Mouse (Mus musculus) G1E (cell line): ENCODE results near the gene Grifin. TPM values are rescaled to one million over a fixed set of nuclear protein-coding genes. Genes with fewer than 3 reads are reported as not detected.

Experiments
- ATAC-seq: 2 replicates; pipeline ENCODE4 v1.8.0; 2016; ENCODE audit warnings: mild to moderate bottlenecking; ENCODE audit not compliant: insufficient number of reproducible peaks, poor library complexity, low FRiP score, severe bottlenecking; ENCODE audit errors: extremely low read depth
- DNase-seq: peaks from one replicate; pipeline ENCODE4 v3.0.0; 2012; ENCODE audit warnings: low spot score
- H3K27me3 ChIP-seq: 2 replicates; pipeline ENCODE4 v1.6.1; 2012; ENCODE audit warnings: mild to moderate bottlenecking, low read length, inconsistent platforms; ENCODE audit not compliant: insufficient read depth
- H3K36me3 ChIP-seq: replicated peaks from 2 replicates; pipeline ENCODE3; 2012; ENCODE audit warnings: mild to moderate bottlenecking, inconsistent platforms
- H3K4me1 ChIP-seq: 2 replicates; pipeline ENCODE4 v1.6.1; 2012; ENCODE audit warnings: low read depth, low read length, inconsistent platforms, mixed read lengths; ENCODE audit not compliant: insufficient read depth
- H3K4me3 ChIP-seq: 2 replicates; pipeline ENCODE4 v1.5.1; 2012; ENCODE audit warnings: low read depth, mild to moderate bottlenecking, inconsistent platforms, low read length, moderate library complexity, mixed read lengths
- H3K9me3 ChIP-seq: replicated peaks from 2 replicates; pipeline ENCODE4 v1.6.1; 2012; ENCODE audit warnings: inconsistent platforms
- CTCF ChIP-seq: IDR thresholded peaks from 2 replicates; pipeline ENCODE4 v1.5.1; 2012; ENCODE audit warnings: low read depth, low read length, inconsistent platforms, mixed read lengths
- GATA1 ChIP-seq: IDR thresholded peaks from 2 replicates; pipeline ENCODE4 v1.6.1; 2012; ENCODE audit warnings: borderline replicate concordance, low read length, inconsistent platforms, mixed read lengths
- GATA2 ChIP-seq: IDR thresholded peaks from 2 replicates; pipeline ENCODE4 v1.6.1; 2012; ENCODE audit warnings: low read depth, low read length, inconsistent platforms, borderline replicate concordance
- POLR2AphosphoS5 ChIP-seq: IDR thresholded peaks from 2 replicates; pipeline ENCODE4 v1.6.1; 2012; ENCODE audit warnings: low read depth, low read length, inconsistent platforms; ENCODE audit not compliant: insufficient replicate concordance
- TAL1 ChIP-seq: conservative IDR thresholded peaks from 2 replicates; pipeline ENCODE4 v1.6.1; 2012; ENCODE audit warnings: low read depth, low read length, inconsistent platforms, mixed read lengths
- polyA plus RNA-seq: library from polyadenylated mRNA; stranded (reverse); fragments of >175 nt; gene quantifications from 2 replicates; pipeline ENCODE4 v1.2.3, GENCODE M21; 2012
- total RNA-seq, 2 experiments: library from RNA; stranded (forward) in 1 of 2; stranded (reverse) in 1 of 2; fragments of 200-1000 nt in 1 of 2; fragments of >200 nt in 1 of 2; fragmentation: Nextera tagmentation in 1 of 2; gene quantifications; 2 replicates each; pipeline ENCODE4 v1.2.3; 2014 to 2017

Grifin gene
- total RNA-seq (2014; fragmentation: Nextera tagmentation) (not detected in 2 replicates), total RNA-seq (2017) (not detected in 2 replicates), polyA plus RNA-seq (not detected in 2 replicates)

GRCm38 (mm10) chr5:140564896-140565295 lies at the start of gene Grifin:
Gene Grifin (minus strand): TSS chr5:140565071.
- peaks cover 33% of the 10 kb centered on the region for H3K27me3 ChIP-seq
- TF ChIP-seq TAL1 (no peak), GATA1 (no peak), POLR2AphosphoS5 (no peak), CTCF (no peak), GATA2 (no peak)
- peaks cover 6% of the 10 kb centered on the region; the same call in 1 of the 2 replicates for H3K4me1 ChIP-seq
- H3K9me3 ChIP-seq = no peaks in the 10 kb centered on the region
- DNase-seq (no peak), ATAC-seq (peak; percentile 37; the same call in 1 of the 2 replicates)
- no peak within 1 kb of the TSS for H3K4me3 ChIP-seq
- H3K36me3 ChIP-seq = no peaks in the 10 kb centered on the region

- H3K4me1 ChIP-seq = peaks cover 88% of the 10 kb centered on the region
- no peak overlapping the region; the same call in 1 of the 2 replicates for H3K4me3 ChIP-seq
- no peak for DNase-seq
- peaks cover 25% of the 10 kb centered on the region for H3K27me3 ChIP-seq
- no peak for TF ChIP-seq POLR2AphosphoS5
- no peak for TF ChIP-seq GATA2
- no peak for TF ChIP-seq GATA1
- no peak for TF ChIP-seq CTCF
- TF ChIP-seq TAL1 = no peak
- no peaks in the 10 kb centered on the region for H3K9me3 ChIP-seq
- H3K36me3 ChIP-seq = peaks cover 44% of the 10 kb centered on the region
- no peak for ATAC-seq
Observed at GRCm38 (mm10) chr5:140614141-140614540, 49.3 kb upstream of the Grifin start.

- peaks cover 92% of the 10 kb centered on the region for H3K4me1 ChIP-seq
- peaks cover 7% of the 10 kb centered on the region for H3K9me3 ChIP-seq
- no peak for ATAC-seq
- peaks cover 44% of the 10 kb centered on the region for H3K36me3 ChIP-seq
- peak overlapping the region; percentile 13; the same call in 1 of the 2 replicates for H3K4me3 ChIP-seq
- no peak for TF ChIP-seq POLR2AphosphoS5
- TF ChIP-seq CTCF = no peak
- TF ChIP-seq GATA2 = no peak
- no peak for TF ChIP-seq TAL1
- TF ChIP-seq GATA1 = no peak
- peaks cover 39% of the 10 kb centered on the region for H3K27me3 ChIP-seq
- no peak for DNase-seq
Observed at GRCm38 (mm10) chr5:140612191-140612590, 47.3 kb upstream of the Grifin start.

GRCm38 (mm10) chr5:140611611-140612185 lies 46.8 kb upstream of the Grifin start:
- H3K4me3 ChIP-seq = peak overlapping the region; percentile 50; the same call in 1 of the 2 replicates
- ATAC-seq = no peak

DNA sequence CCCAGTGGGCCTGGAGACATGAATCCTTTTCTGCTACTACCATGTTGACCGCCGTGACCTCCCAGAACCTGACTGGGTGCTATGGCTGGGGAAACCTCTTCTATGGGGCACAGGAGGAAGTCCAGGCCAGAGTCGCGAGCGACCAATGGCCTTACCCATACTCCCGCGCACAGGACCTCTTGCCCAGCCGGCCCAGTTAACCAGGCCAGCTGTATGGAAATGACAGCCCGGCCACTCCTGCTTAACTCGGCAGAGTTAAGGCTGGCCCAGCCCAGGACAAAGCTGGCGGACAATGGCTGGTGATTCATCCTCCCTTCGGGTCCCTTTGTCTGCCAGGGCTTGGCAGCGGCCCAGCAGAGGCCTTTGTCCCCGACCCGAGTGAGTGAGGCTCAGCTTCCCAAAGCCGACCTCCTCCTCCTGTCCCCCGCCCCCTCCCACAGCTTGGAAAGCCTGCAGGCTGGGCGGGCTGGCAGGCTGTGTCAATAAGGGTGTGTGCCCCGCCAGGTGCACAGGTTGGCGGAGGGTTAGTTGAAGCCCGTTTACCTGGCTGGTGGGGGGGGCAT lies 46.2 kb upstream of the Grifin start:
- TF ChIP-seq GATA1 = no peak
- TF ChIP-seq POLR2AphosphoS5 = no peak
- no peak for TF ChIP-seq GATA2
- no peak for TF ChIP-seq CTCF
- TF ChIP-seq TAL1 = no peak
- Histone ChIP-seq H3K4me1 (peaks cover 92% of the 10 kb centered on the region), H3K36me3 (peaks cover 35% of the 10 kb centered on the region), H3K4me3 (peak overlapping the region; percentile 50; the same call in 1 of the 2 replicates), H3K27me3 (peaks cover 50% of the 10 kb centered on the region), H3K9me3 (peaks cover 17% of the 10 kb centered on the region)
- DNase-seq = no peak
- no peak for ATAC-seq

More at GRCm38 (mm10) chr5:140611611-140612185, 46.8 kb upstream of the Grifin start:
- H3K27me3 ChIP-seq = peaks cover 44% of the 10 kb centered on the region
- peaks cover 12% of the 10 kb centered on the region for H3K9me3 ChIP-seq
- peaks cover 41% of the 10 kb centered on the region for H3K36me3 ChIP-seq
- DNase-seq = no peak
- TF ChIP-seq POLR2AphosphoS5 = no peak
- TF ChIP-seq GATA2 = no peak
- TF ChIP-seq GATA1 = no peak
- no peak for TF ChIP-seq TAL1
- no peak for TF ChIP-seq CTCF
- H3K4me1 ChIP-seq = peaks cover 92% of the 10 kb centered on the region

DNA sequence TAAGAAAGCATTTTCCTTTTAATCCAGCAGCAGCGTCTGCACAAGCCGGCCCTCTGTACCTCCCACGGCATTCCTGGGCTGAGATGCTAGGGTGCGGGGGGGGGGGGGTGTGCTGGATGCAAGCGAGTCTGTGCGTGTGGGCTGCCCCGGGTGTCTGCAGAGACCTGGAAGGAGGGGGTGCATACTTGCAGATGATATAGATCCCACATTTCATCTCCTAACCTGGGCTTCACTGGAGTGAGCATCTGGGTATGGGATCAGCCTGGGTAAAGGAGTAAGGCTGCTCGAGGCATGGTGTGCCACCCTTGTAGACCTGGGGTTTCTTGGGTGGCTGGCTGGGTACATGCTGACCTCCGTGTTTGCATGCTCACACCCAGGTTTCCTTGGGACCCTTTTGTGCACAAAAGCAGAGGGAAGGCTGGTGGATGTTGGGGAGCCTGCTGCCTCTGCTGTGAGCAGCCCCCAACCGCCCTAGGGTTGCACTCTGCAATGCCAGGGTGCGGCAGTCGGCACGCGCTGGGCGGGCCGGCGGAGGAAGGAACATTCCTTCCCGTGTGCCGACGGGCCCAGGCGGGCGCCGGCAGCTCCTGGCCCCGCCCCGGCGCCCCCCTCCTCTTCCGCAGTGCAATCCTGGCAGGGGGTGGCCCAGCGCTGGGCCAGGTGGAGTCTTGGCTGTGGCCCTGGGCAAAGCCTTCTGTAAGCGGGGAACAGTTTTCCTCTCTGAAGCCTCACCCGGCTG lies 45.6 kb upstream of the Grifin start:
- H3K9me3 ChIP-seq = peaks cover 17% of the 10 kb centered on the region
- H3K36me3 ChIP-seq = peaks cover 32% of the 10 kb centered on the region
- no peak for ATAC-seq
- peaks cover 87% of the 10 kb centered on the region for H3K4me1 ChIP-seq
- peak overlapping the region; percentile 24; the same call in 1 of the 2 replicates for H3K4me3 ChIP-seq
- TF ChIP-seq GATA1 = no peak
- TF ChIP-seq CTCF = no peak
- no peak for TF ChIP-seq POLR2AphosphoS5
- TF ChIP-seq TAL1 = no peak
- TF ChIP-seq GATA2 = no peak
- peaks cover 56% of the 10 kb centered on the region for H3K27me3 ChIP-seq
- no peak for DNase-seq
